Mouse (Mus musculus): ENCODE data around the gene Gla. TPM values are rescaled to one million over a fixed set of nuclear protein-coding genes. Genes with fewer than 3 reads are reported as not detected.

Gene Gla
- polyA plus RNA-seq, 1 experiment from 2014 or later: 2.4 TPM

DNA sequence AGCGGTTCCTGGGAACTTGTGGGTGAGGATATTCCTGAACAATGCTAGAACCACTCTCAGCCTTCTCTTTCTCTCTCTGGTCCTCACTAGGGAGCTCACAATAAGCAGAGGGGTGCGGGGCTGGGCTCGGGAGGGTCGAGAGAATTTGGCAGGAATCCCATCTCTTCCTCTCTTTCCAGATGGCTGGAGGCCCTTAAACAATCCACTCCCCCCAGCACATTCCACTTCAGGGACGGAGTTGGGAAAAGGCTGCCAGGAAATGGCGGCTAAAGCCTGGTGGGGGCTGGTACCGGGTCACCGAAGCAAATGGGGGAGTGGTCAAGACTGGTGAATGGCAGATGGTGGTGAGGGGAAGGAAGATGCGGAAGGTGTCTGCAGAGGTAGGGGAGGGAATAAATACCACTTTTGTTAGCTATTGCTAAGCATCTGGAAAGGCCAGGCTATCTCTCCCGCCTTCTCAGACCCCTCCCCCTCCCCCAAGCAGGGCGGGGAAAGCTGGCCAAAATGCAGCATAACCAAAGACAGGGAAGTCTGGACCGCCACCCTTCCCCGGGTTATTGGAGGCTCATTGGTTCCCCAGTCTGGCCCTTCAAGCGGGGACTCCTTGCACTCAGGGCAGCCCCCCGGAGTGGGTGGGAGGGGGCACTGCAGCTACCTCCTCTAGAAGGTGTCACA lies 11.5 kb upstream of the Gla start:
- H3K9ac ChIP-seq (ENCODE audit: low read length): peak overlapping the region; percentile 60
- no peaks in the 10 kb centered on the region for H3K9me3 ChIP-seq (ENCODE audit: control insufficient read depth, low read length)
- H3K4me3 ChIP-seq (ENCODE audit: control insufficient read depth in 1 of 2, insufficient read depth in 1 of 2, low read depth in 1 of 2, low read length in 2 of 2): peak overlapping the region; percentile 34 to 48
- WGBS: 21% methylated on average over 14 of the region's 15 CpGs
- peak overlapping the region; percentile 62 for H3K4me2 ChIP-seq (ENCODE audit: low read length)
- peaks cover 0 to 2% of the 10 kb centered on the region in 2 experiments; a peak in 1 of 4 replicates for H3K4me1 ChIP-seq (ENCODE audit: control insufficient read depth in 2 of 2, insufficient read depth in 2 of 2, low read length in 2 of 2)
- H3K27ac ChIP-seq (replicated peaks in 1 of 2; ENCODE audit: control insufficient read depth in 1 of 2, insufficient read depth in 1 of 2, low read depth in 2 of 2, low read length in 2 of 2): peak overlapping the region; percentile 85 to 95
- ATAC-seq (ENCODE audit: insufficient number of reproducible peaks, insufficient read depth, low FRiP score, low read depth): peak; percentile 77
- peaks cover under 1% of the 10 kb centered on the region; the same call in 1 of the 2 replicates for H3K36me3 ChIP-seq (ENCODE audit: control insufficient read depth, insufficient read depth, low read length)
- H3K27me3 ChIP-seq (ENCODE audit: control insufficient read depth, insufficient read depth, low read length): no peaks in the 10 kb centered on the region

DNA sequence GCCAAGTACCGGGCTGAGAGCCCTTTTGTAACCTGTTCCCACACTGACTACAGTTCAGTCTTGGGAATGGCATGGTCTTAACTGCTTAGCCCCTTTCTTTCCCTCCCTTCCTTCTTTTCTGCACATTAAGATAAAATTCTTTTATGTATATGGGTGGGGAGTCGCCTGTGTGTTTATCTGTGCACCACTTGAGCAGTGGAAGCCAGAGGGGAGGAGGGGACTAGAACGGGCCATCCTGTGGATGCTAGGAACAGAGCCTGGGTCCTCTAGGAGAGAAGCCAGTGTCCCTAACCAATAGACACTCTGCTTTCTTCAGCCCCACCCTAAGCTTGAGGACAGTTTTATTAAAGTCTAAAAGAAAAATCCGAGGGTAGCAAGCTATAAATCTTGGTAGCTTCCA lies 10.1 kb upstream of the Gla start:
- no peaks in the 10 kb centered on the region for H3K9me3 ChIP-seq (ENCODE audit: control insufficient read depth, low read length)
- H3K9ac ChIP-seq (ENCODE audit: low read length): no peak overlapping the region
- H3K27ac ChIP-seq (replicated peaks in 1 of 2; ENCODE audit: control insufficient read depth in 1 of 2, insufficient read depth in 1 of 2, low read depth in 2 of 2, low read length in 2 of 2): no peak overlapping the region
- H3K4me2 ChIP-seq (ENCODE audit: low read length): no peak overlapping the region
- no peaks in the 10 kb centered on the region for H3K27me3 ChIP-seq (ENCODE audit: control insufficient read depth, insufficient read depth, low read length)
- peaks cover 0 to 2% of the 10 kb centered on the region in 2 experiments; a peak in 1 of 4 replicates for H3K4me1 ChIP-seq (ENCODE audit: control insufficient read depth in 2 of 2, insufficient read depth in 2 of 2, low read length in 2 of 2)
- 71% methylated on average over 4 of the region's 4 CpGs for WGBS
- H3K4me3 ChIP-seq (ENCODE audit: control insufficient read depth in 1 of 2, insufficient read depth in 1 of 2, low read depth in 1 of 2, low read length in 2 of 2): no peak overlapping the region
- ATAC-seq (ENCODE audit: insufficient number of reproducible peaks, insufficient read depth, low FRiP score, low read depth): no peak
- peaks cover 5% of the 10 kb centered on the region; the same call in 1 of the 2 replicates for H3K36me3 ChIP-seq (ENCODE audit: control insufficient read depth, insufficient read depth, low read length)

DNA sequence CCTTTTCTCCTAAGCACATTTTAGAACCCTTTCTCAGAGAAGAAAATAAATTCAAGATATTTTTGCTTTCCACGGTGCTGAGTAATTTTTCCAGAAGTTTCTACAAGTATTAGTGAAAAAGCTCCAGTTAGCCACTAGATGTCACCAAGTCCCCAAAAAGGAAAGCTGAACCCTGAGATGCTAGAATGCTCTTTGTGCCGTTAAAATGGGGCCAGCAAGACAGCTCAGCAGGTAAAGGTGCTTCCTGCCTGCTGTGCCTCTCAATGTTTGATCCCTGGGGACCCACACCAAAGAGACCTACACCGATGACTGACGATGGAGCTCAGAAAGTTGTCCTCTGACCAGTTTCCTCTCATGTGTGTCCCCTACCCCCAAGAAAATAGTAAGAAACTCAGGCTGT lies 8.5 kb upstream of the Gla start:
- ATAC-seq (ENCODE audit: insufficient number of reproducible peaks, insufficient read depth, low FRiP score, low read depth): no peak
- H3K4me2 ChIP-seq (ENCODE audit: low read length): no peak overlapping the region
- no peaks in the 10 kb centered on the region for H3K27me3 ChIP-seq (ENCODE audit: control insufficient read depth, insufficient read depth, low read length)
- H3K4me1 ChIP-seq (ENCODE audit: control insufficient read depth in 2 of 2, insufficient read depth in 2 of 2, low read length in 2 of 2): peaks cover 0 to 2% of the 10 kb centered on the region in 2 experiments; a peak in 1 of 4 replicates
- no peak overlapping the region for H3K27ac ChIP-seq (replicated peaks in 1 of 2; ENCODE audit: control insufficient read depth in 1 of 2, insufficient read depth in 1 of 2, low read depth in 2 of 2, low read length in 2 of 2)
- H3K4me3 ChIP-seq (ENCODE audit: control insufficient read depth in 1 of 2, insufficient read depth in 1 of 2, low read depth in 1 of 2, low read length in 2 of 2): no peak overlapping the region
- no peaks in the 10 kb centered on the region for H3K9me3 ChIP-seq (ENCODE audit: control insufficient read depth, low read length)
- peaks cover 5% of the 10 kb centered on the region; the same call in 1 of the 2 replicates for H3K36me3 ChIP-seq (ENCODE audit: control insufficient read depth, insufficient read depth, low read length)
- WGBS: 45% methylated on average over 4 of the region's 4 CpGs
- H3K9ac ChIP-seq (ENCODE audit: low read length): no peak overlapping the region

DNA sequence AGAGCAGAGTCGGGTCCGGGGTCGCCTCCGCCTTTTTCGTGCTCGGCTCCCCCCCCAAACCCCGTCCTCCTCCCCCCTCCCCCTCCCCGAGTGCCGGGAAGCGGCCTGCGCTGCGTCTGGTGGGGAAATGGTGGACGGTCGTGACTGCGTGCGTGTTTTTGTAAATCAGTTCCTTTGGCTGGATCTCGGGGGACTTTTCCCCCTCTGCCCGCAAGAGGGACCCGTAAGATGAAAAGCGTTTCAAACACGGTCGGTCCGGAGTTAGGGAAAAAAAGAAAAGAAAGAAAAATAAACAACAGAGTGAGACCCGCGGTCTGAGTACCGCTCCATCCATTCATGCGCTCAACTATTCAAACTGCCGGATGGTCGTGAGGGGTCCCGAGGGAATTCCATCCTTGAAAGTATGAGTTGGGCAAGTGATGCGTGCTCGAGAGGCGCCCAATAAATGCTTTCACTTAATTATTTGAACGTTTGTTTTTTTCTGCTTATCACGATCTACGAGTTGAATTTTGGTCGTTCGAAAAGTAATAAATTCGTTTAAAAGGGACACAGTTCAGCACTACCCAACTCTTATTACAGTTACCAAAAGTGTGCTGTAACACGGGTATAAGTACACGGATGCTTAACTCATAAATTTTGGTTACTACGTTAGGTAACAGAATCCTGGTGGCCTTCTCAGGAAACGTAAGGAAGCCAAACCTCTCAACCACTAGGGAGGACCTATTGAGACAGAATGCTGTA lies 625 bp upstream of the Gla start:
- Histone ChIP-seq H3K27ac (replicated peaks in 1 of 2; ENCODE audit: control insufficient read depth in 1 of 2, insufficient read depth in 1 of 2, low read depth in 2 of 2, low read length in 2 of 2) (peak overlapping the region; percentile 72 to 90), H3K4me1 (ENCODE audit: control insufficient read depth in 2 of 2, insufficient read depth in 2 of 2, low read length in 2 of 2) (peaks cover 0 to 2% of the 10 kb centered on the region in 2 experiments; a peak in 1 of 4 replicates), H3K4me3 (ENCODE audit: control insufficient read depth in 1 of 2, insufficient read depth in 1 of 2, low read depth in 1 of 2, low read length in 2 of 2) (peak overlapping the region; percentile 55 to 57), H3K4me2 (ENCODE audit: low read length) (peak overlapping the region; percentile 67), H3K9me3 (ENCODE audit: control insufficient read depth, low read length) (no peaks in the 10 kb centered on the region), H3K27me3 (ENCODE audit: control insufficient read depth, insufficient read depth, low read length) (no peaks in the 10 kb centered on the region), H3K9ac (ENCODE audit: low read length) (peak overlapping the region; percentile 78), H3K36me3 (ENCODE audit: control insufficient read depth, insufficient read depth, low read length) (0 out of 2 replicates have a peak, but pooled peaks cover 4% of the 10 kb centered on the region)
- 18% methylated on average over 43 of the region's 43 CpGs for WGBS
- peak; percentile 73 for ATAC-seq (ENCODE audit: insufficient number of reproducible peaks, insufficient read depth, low FRiP score, low read depth)

DNA sequence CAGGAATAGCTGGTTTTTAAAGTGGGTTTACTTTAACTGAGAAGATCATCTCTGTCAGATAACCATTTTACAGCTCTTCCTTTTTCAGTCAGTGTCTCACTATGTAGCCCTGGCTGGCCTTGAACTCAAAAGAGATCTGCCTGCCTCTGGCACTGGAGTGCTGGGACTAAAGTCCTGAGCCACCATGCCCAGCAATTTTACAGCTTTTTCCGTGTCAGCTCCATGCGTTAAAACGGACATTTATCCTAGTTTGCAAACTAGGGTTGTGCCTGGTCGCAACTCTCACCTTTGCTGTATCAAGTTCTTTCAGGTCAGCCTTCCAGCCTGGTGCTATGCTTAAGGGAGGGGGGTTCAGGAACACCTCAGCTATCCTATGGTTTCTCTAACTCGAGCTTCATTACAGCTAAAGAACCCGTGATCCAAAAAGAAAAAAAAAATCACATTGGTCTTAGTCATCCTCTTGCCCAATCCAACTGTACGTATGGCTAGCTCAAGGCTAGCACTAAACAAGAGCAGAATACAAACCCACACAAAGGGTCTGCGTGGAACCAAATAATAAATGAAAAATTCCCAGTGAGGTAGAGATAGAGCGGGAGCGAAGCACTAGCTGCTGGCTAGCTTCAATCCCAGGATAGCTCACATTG lies 881 bp downstream of the Gla start:
- H3K27ac ChIP-seq (replicated peaks in 1 of 2; ENCODE audit: control insufficient read depth in 1 of 2, insufficient read depth in 1 of 2, low read depth in 2 of 2, low read length in 2 of 2): no peak overlapping the region; a peak in 2 of 4 replicates
- peaks cover 0 to 2% of the 10 kb centered on the region in 2 experiments; a peak in 1 of 4 replicates for H3K4me1 ChIP-seq (ENCODE audit: control insufficient read depth in 2 of 2, insufficient read depth in 2 of 2, low read length in 2 of 2)
- 0 out of 2 replicates have a peak, but pooled peaks cover 4% of the 10 kb centered on the region for H3K36me3 ChIP-seq (ENCODE audit: control insufficient read depth, insufficient read depth, low read length)
- peak overlapping the region; percentile 66 for H3K9ac ChIP-seq (ENCODE audit: low read length)
- ATAC-seq (ENCODE audit: insufficient number of reproducible peaks, insufficient read depth, low FRiP score, low read depth): no peak
- no peaks in the 10 kb centered on the region for H3K27me3 ChIP-seq (ENCODE audit: control insufficient read depth, insufficient read depth, low read length)
- WGBS: 31% methylated on average over 10 of the region's 10 CpGs
- H3K9me3 ChIP-seq (ENCODE audit: control insufficient read depth, low read length): no peaks in the 10 kb centered on the region
- peak overlapping the region; percentile 57 to 81 for H3K4me3 ChIP-seq (ENCODE audit: control insufficient read depth in 1 of 2, insufficient read depth in 1 of 2, low read depth in 1 of 2, low read length in 2 of 2)
- H3K4me2 ChIP-seq (ENCODE audit: low read length): peak overlapping the region; percentile 69

- Histone ChIP-seq H3K27me3 (ENCODE audit: control insufficient read depth, insufficient read depth, low read length) (no peaks in the 10 kb centered on the region), H3K27ac (replicated peaks in 1 of 2; ENCODE audit: control insufficient read depth in 1 of 2, insufficient read depth in 1 of 2, low read depth in 2 of 2, low read length in 2 of 2) (no peak overlapping the region), H3K4me3 (ENCODE audit: control insufficient read depth in 1 of 2, insufficient read depth in 1 of 2, low read depth in 1 of 2, low read length in 2 of 2) (no peak overlapping the region), H3K9me3 (ENCODE audit: control insufficient read depth, low read length) (no peaks in the 10 kb centered on the region), H3K36me3 (ENCODE audit: control insufficient read depth, insufficient read depth, low read length) (peaks cover 22% of the 10 kb centered on the region), H3K4me1 (ENCODE audit: control insufficient read depth in 2 of 2, insufficient read depth in 2 of 2, low read length in 2 of 2) (0 out of 4 replicates have a peak, but pooled peaks cover 0 to 2% of the 10 kb centered on the region in 2 experiments), H3K4me2 (ENCODE audit: low read length) (no peak overlapping the region), H3K9ac (ENCODE audit: low read length) (no peak overlapping the region)
- WGBS: 57% methylated on average over 5 of the region's 5 CpGs
- no peak for ATAC-seq (ENCODE audit: insufficient number of reproducible peaks, insufficient read depth, low FRiP score, low read depth)
Measured at GRCm38 (mm10) chrX:134589836-134590235, 11.1 kb downstream of the Gla start.

DNA sequence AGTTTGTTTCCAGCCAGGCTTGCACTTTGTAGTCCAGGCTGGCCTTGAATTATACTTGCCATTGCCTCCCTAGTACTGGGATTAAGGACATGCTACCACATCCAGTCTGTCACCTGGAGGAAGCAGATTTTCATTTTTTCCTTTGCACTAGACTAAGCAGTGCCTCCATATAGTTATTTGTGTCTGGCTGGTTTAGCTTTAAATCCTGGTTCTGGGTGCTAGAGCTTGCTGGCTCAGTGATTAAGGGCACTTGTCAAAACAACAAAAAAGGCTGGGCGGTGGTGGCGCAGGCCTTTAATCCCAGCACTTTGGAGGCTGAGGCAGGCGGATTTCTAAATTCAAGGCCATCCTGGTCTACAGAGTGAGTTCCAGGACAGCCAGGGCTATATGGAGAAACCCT lies 11.9 kb downstream of the Gla start:
- Histone ChIP-seq H3K27ac (replicated peaks in 1 of 2; ENCODE audit: control insufficient read depth in 1 of 2, insufficient read depth in 1 of 2, low read depth in 2 of 2, low read length in 2 of 2) (no peak overlapping the region), H3K9ac (ENCODE audit: low read length) (no peak overlapping the region), H3K4me3 (ENCODE audit: control insufficient read depth in 1 of 2, insufficient read depth in 1 of 2, low read depth in 1 of 2, low read length in 2 of 2) (no peak overlapping the region), H3K4me1 (ENCODE audit: control insufficient read depth in 2 of 2, insufficient read depth in 2 of 2, low read length in 2 of 2) (0 out of 4 replicates have a peak, but pooled peaks cover 0 to 2% of the 10 kb centered on the region in 2 experiments), H3K27me3 (ENCODE audit: control insufficient read depth, insufficient read depth, low read length) (no peaks in the 10 kb centered on the region), H3K36me3 (ENCODE audit: control insufficient read depth, insufficient read depth, low read length) (peaks cover 22% of the 10 kb centered on the region), H3K4me2 (ENCODE audit: low read length) (no peak overlapping the region), H3K9me3 (ENCODE audit: control insufficient read depth, low read length) (no peaks in the 10 kb centered on the region)
- WGBS: 83% methylated on average over 3 of the region's 3 CpGs
- no peak for ATAC-seq (ENCODE audit: insufficient number of reproducible peaks, insufficient read depth, low FRiP score, low read depth)
